Mouse (Mus musculus): Measurements from ENCODE around the gene Mid1. TPM values are rescaled to one million over a fixed set of nuclear protein-coding genes. Genes with fewer than 3 reads are reported as not detected.

Gene Mid1
- polyA plus RNA-seq, 1 experiment, result 6.9 TPM

GRCm38 (mm10) chrX:169890541-169890940 is 205.5 kb downstream of the Mid1 start:
- Histone ChIP-seq H3K4me3 (ENCODE audit: insufficient read depth, low read depth, low read length) (no peak overlapping the region), H3K4me1 (ENCODE audit: control insufficient read depth, insufficient read depth, insufficient read length, low read length) (no peaks in the 10 kb centered on the region), H3K27ac (replicated peaks; ENCODE audit: low read depth, low read length) (no peak overlapping the region)

- no peak overlapping the region for H3K4me3 ChIP-seq (ENCODE audit: insufficient read depth, low read depth, low read length)
- no peak overlapping the region for H3K27ac ChIP-seq (replicated peaks; ENCODE audit: low read depth, low read length)
- H3K4me1 ChIP-seq (ENCODE audit: control insufficient read depth, insufficient read depth, insufficient read length, low read length), result no peaks in the 10 kb centered on the region
Measured at GRCm38 (mm10) chrX:169892100-169892499, 207.1 kb downstream of the Mid1 start.

GRCm38 (mm10) chrX:169892631-169893030 is 207.6 kb downstream of the Mid1 start:
- Histone ChIP-seq H3K4me3 (ENCODE audit: insufficient read depth, low read depth, low read length) (no peak overlapping the region), H3K4me1 (ENCODE audit: control insufficient read depth, insufficient read depth, insufficient read length, low read length) (no peaks in the 10 kb centered on the region), H3K27ac (replicated peaks; ENCODE audit: low read depth, low read length) (no peak overlapping the region)

- 0 out of 2 replicates have a peak, but pooled peaks cover 2% of the 10 kb centered on the region for H3K4me1 ChIP-seq (ENCODE audit: control insufficient read depth, insufficient read depth, insufficient read length, low read length)
- H3K27ac ChIP-seq (replicated peaks; ENCODE audit: low read depth, low read length), result peak overlapping the region; percentile 43; the same call in 1 of the 2 replicates
Measured at GRCm38 (mm10) chrX:169899227-169899950, 214.4 kb downstream of the Mid1 start.

GRCm38 (mm10) chrX:169902860-169903259 is 217.9 kb downstream of the Mid1 start:
- H3K4me1 ChIP-seq (ENCODE audit: control insufficient read depth, insufficient read depth, insufficient read length, low read length), result 0 out of 2 replicates have a peak, but pooled peaks cover 2% of the 10 kb centered on the region
- no peak overlapping the region for H3K27ac ChIP-seq (replicated peaks; ENCODE audit: low read depth, low read length)
- no peak overlapping the region for H3K4me3 ChIP-seq (ENCODE audit: insufficient read depth, low read depth, low read length)

More at GRCm38 (mm10) chrX:169899227-169899950, 214.4 kb downstream of the Mid1 start:
- no peak overlapping the region for H3K4me3 ChIP-seq (ENCODE audit: insufficient read depth, low read depth, low read length)

- no peak overlapping the region for H3K27ac ChIP-seq (replicated peaks; ENCODE audit: low read depth, low read length)
- H3K4me1 ChIP-seq (ENCODE audit: control insufficient read depth, insufficient read depth, insufficient read length, low read length), result 0 out of 2 replicates have a peak, but pooled peaks cover 2% of the 10 kb centered on the region
- H3K4me3 ChIP-seq (ENCODE audit: insufficient read depth, low read depth, low read length), result no peak overlapping the region
Measured at GRCm38 (mm10) chrX:169903656-169904055, 218.7 kb downstream of the Mid1 start.

GRCm38 (mm10) chrX:169906054-169906508 is 221.1 kb downstream of the Mid1 start:
- H3K4me3 ChIP-seq (ENCODE audit: insufficient read depth, low read depth, low read length), result no peak overlapping the region
- H3K4me1 ChIP-seq (ENCODE audit: control insufficient read depth, insufficient read depth, insufficient read length, low read length), result no peaks in the 10 kb centered on the region
- no peak overlapping the region for H3K27ac ChIP-seq (replicated peaks; ENCODE audit: low read depth, low read length)

GRCm38 (mm10) chrX:169909898-169910297 is 224.9 kb downstream of the Mid1 start:
- Histone ChIP-seq H3K4me1 (ENCODE audit: control insufficient read depth, insufficient read depth, insufficient read length, low read length) (no peaks in the 10 kb centered on the region), H3K4me3 (ENCODE audit: insufficient read depth, low read depth, low read length) (no peak overlapping the region), H3K27ac (replicated peaks; ENCODE audit: low read depth, low read length) (no peak overlapping the region)

GRCm38 (mm10) chrX:169915738-169916137 is 230.7 kb downstream of the Mid1 start:
- H3K4me3 ChIP-seq (ENCODE audit: insufficient read depth, low read depth, low read length), result peak overlapping the region; percentile 17
- no peak overlapping the region for H3K27ac ChIP-seq (replicated peaks; ENCODE audit: low read depth, low read length)
- no peaks in the 10 kb centered on the region; the same call in 1 of the 2 replicates for H3K4me1 ChIP-seq (ENCODE audit: control insufficient read depth, insufficient read depth, insufficient read length, low read length)

GRCm38 (mm10) chrX:169922541-169922940 is 237.5 kb downstream of the Mid1 start:
- no peak overlapping the region for H3K4me3 ChIP-seq (ENCODE audit: insufficient read depth, low read depth, low read length)

GRCm38 (mm10) chrX:169923417-169923816 is 238.4 kb downstream of the Mid1 start:
- no peaks in the 10 kb centered on the region for H3K4me1 ChIP-seq (ENCODE audit: control insufficient read depth, insufficient read depth, insufficient read length, low read length)
- H3K4me3 ChIP-seq (ENCODE audit: insufficient read depth, low read depth, low read length), result no peak overlapping the region
- H3K27ac ChIP-seq (replicated peaks; ENCODE audit: low read depth, low read length), result no peak overlapping the region

More at GRCm38 (mm10) chrX:169922541-169922940, 237.5 kb downstream of the Mid1 start:
- H3K4me1 ChIP-seq (ENCODE audit: control insufficient read depth, insufficient read depth, insufficient read length, low read length), result no peaks in the 10 kb centered on the region; the same call in 1 of the 2 replicates
- H3K27ac ChIP-seq (replicated peaks; ENCODE audit: low read depth, low read length), result no peak overlapping the region

- H3K4me3 ChIP-seq (ENCODE audit: insufficient read depth, low read depth, low read length), result no peak overlapping the region
- H3K4me1 ChIP-seq (ENCODE audit: control insufficient read depth, insufficient read depth, insufficient read length, low read length), result no peaks in the 10 kb centered on the region
- no peak overlapping the region for H3K27ac ChIP-seq (replicated peaks; ENCODE audit: low read depth, low read length)
Measured at GRCm38 (mm10) chrX:169925600-169925999, 240.6 kb downstream of the Mid1 start.

- no peak overlapping the region for H3K27ac ChIP-seq (replicated peaks; ENCODE audit: low read depth, low read length)
- no peaks in the 10 kb centered on the region for H3K4me1 ChIP-seq (ENCODE audit: control insufficient read depth, insufficient read depth, insufficient read length, low read length)
- H3K4me3 ChIP-seq (ENCODE audit: insufficient read depth, low read depth, low read length), result no peak overlapping the region
Measured at GRCm38 (mm10) chrX:169927110-169927817, 242.3 kb downstream of the Mid1 start.

GRCm38 (mm10) chrX:169930868-169931267 is 245.9 kb downstream of the Mid1 start:
- Histone ChIP-seq H3K4me1 (ENCODE audit: control insufficient read depth, insufficient read depth, insufficient read length, low read length) (no peaks in the 10 kb centered on the region), H3K27ac (replicated peaks; ENCODE audit: low read depth, low read length) (no peak overlapping the region), H3K4me3 (ENCODE audit: insufficient read depth, low read depth, low read length) (no peak overlapping the region)

- Histone ChIP-seq H3K4me3 (ENCODE audit: insufficient read depth, low read depth, low read length) (no peak overlapping the region), H3K4me1 (ENCODE audit: control insufficient read depth, insufficient read depth, insufficient read length, low read length) (no peaks in the 10 kb centered on the region), H3K27ac (replicated peaks; ENCODE audit: low read depth, low read length) (no peak overlapping the region)
Measured at GRCm38 (mm10) chrX:169933228-169933627, 248.2 kb downstream of the Mid1 start.

Measured in brown adipose tissue, adult 24 weeks (tissue).